Mouse (Mus musculus) MEL (cell line): Measurements from ENCODE around the gene 2010300C02Rik. TPM values are rescaled to one million over a fixed set of nuclear protein-coding genes. Genes with fewer than 3 reads are reported as not detected.
A peak's percentile ranks its signal among the peaks of the same experiment; 100 is the strongest.

Experiments
- DNase-seq: peaks from one replicate; pipeline ENCODE4 v3.0.0; 2011; ENCODE audit warnings: low read depth, low spot score
- H3K27ac ChIP-seq: 2 replicates; pipeline ENCODE4 v1.5.1; 2012; ENCODE audit warnings: low read depth, mild to moderate bottlenecking, control low read depth, low read length, moderate library complexity; ENCODE audit not compliant: control insufficient read depth
- H3K27me3 ChIP-seq, 2 experiments: fragments of 150-350 bp in 1 of 2; sonication (generic) in 1 of 2; 2 replicates each; pipeline ENCODE4 v1.6.1; 2012; ENCODE audit warnings: low read length in 2 of 2, mild to moderate bottlenecking in 2 of 2, improper control_type of control experiment in 1 of 2, moderate library complexity in 1 of 2; ENCODE audit not compliant: insufficient read depth in 2 of 2, control insufficient read depth in 1 of 2
- H3K36me3 ChIP-seq, 2 experiments: 2 replicates each; pipeline ENCODE4 v1.6.1; 2012 to 2014; ENCODE audit warnings: low read length in 2 of 2, improper control_type of control experiment in 1 of 2, inconsistent platforms in 1 of 2, mild to moderate bottlenecking in 1 of 2; ENCODE audit not compliant: insufficient read depth in 2 of 2, control insufficient read depth in 1 of 2
- H3K4me1 ChIP-seq, 2 experiments: fragments of 150-350 bp in 1 of 2; sonication (generic) in 1 of 2; 2 replicates each; pipeline ENCODE4 v1.6.1; 2012; ENCODE audit warnings: low read length in 2 of 2, improper control_type of control experiment in 1 of 2, mild to moderate bottlenecking in 1 of 2; ENCODE audit not compliant: insufficient read depth in 2 of 2, control insufficient read depth in 1 of 2
- H3K4me3 ChIP-seq, 2 experiments: fragments of 150-350 bp in 1 of 2; sonication (generic) in 1 of 2; 2 replicates each; pipeline ENCODE4 v1.5.1; 2012; ENCODE audit warnings: low read depth in 2 of 2, low read length in 2 of 2, mild to moderate bottlenecking in 2 of 2, moderate library complexity in 2 of 2, control low read depth in 1 of 2, improper control_type of control experiment in 1 of 2; ENCODE audit not compliant: control insufficient read depth in 1 of 2, insufficient read depth in 1 of 2
- H3K79me2 ChIP-seq: 2 replicates; pipeline ENCODE4 v1.6.1; 2012; ENCODE audit warnings: mild to moderate bottlenecking, low read length, moderate library complexity; ENCODE audit not compliant: control insufficient read depth, poor library complexity, insufficient read depth
- H3K9ac ChIP-seq: 2 replicates; pipeline ENCODE4 v1.6.1; 2012; ENCODE audit warnings: low read depth, mild to moderate bottlenecking, control low read depth, low read length, moderate library complexity; ENCODE audit not compliant: control insufficient read depth, poor library complexity, severe bottlenecking
- H3K9me3 ChIP-seq: fragments of 150-350 bp; sonication (generic); replicated peaks from 2 replicates; pipeline ENCODE4 v1.6.1; 2012; ENCODE audit warnings: mild to moderate bottlenecking, low read length, improper control_type of control experiment, moderate library complexity; ENCODE audit not compliant: insufficient read depth
- BHLHE40 ChIP-seq: IDR thresholded peaks from 2 replicates; pipeline ENCODE4 v1.6.1; 2012; ENCODE audit warnings: low read depth, mild to moderate bottlenecking, inconsistent platforms, low read length, improper control_type of control experiment, borderline replicate concordance
- CHD2 ChIP-seq: IDR thresholded peaks from 2 replicates; pipeline ENCODE4 v1.6.1; 2011; ENCODE audit warnings: low read length, improper control_type of control experiment
- CTCF ChIP-seq, 3 experiments: IDR thresholded peaks in 2 of 3; conservative IDR thresholded peaks in 1 of 3; 2 replicates each; pipeline ENCODE4 v1.5.1; 2011 to 2012; ENCODE audit warnings: low read length in 3 of 3, low read depth in 2 of 3, mild to moderate bottlenecking in 2 of 3, improper control_type of control experiment in 1 of 3, inconsistent platforms in 1 of 3, mixed read lengths in 1 of 3, moderate library complexity in 1 of 3; ENCODE audit not compliant: control insufficient read depth in 1 of 3, insufficient read depth in 1 of 3, poor library complexity in 1 of 3, severe bottlenecking in 1 of 3
- E2F4 ChIP-seq: IDR thresholded peaks from 2 replicates; pipeline ENCODE4 v1.6.1; 2011; ENCODE audit warnings: low read depth, low read length, improper control_type of control experiment, borderline replicate concordance
- ELF1 ChIP-seq: IDR thresholded peaks from 2 replicates; pipeline ENCODE4 v1.6.1; 2014; ENCODE audit warnings: low read depth, mild to moderate bottlenecking, inconsistent platforms, low read length, improper control_type of control experiment, moderate library complexity
- EP300 ChIP-seq, 2 experiments: IDR thresholded peaks; 2 replicates each; pipeline ENCODE4 v1.6.1; 2011; ENCODE audit warnings: improper control_type of control experiment in 2 of 2, low read length in 2 of 2, low read depth in 1 of 2, mild to moderate bottlenecking in 1 of 2
- ETS1 ChIP-seq: IDR thresholded peaks from 2 replicates; pipeline ENCODE4 v1.6.1; 2012; ENCODE audit warnings: low read depth, mild to moderate bottlenecking, inconsistent platforms, low read length, improper control_type of control experiment, moderate library complexity
- GABPA ChIP-seq: IDR thresholded peaks from 2 replicates; pipeline ENCODE4 v1.6.1; 2012; ENCODE audit warnings: low read depth, mild to moderate bottlenecking, inconsistent platforms, low read length, improper control_type of control experiment, moderate library complexity
- GATA1 ChIP-seq: IDR thresholded peaks from 2 replicates; pipeline ENCODE4 v1.6.1; 2011; ENCODE audit warnings: low read depth, low read length, improper control_type of control experiment
- HCFC1 ChIP-seq: IDR thresholded peaks from 2 replicates; pipeline ENCODE4 v1.6.1; 2012; ENCODE audit warnings: low read depth, mild to moderate bottlenecking, inconsistent platforms, low read length, improper control_type of control experiment, moderate library complexity
- JUND ChIP-seq: IDR thresholded peaks from 2 replicates; pipeline ENCODE4 v1.6.1; 2011; ENCODE audit warnings: low read depth, mild to moderate bottlenecking, improper control_type of control experiment, low read length
- KAT2A ChIP-seq: conservative IDR thresholded peaks from 2 replicates; pipeline ENCODE4 v1.6.1; 2012; ENCODE audit warnings: low read depth, low read length, improper control_type of control experiment, inconsistent platforms
- MAFK ChIP-seq: IDR thresholded peaks from 2 replicates; pipeline ENCODE4 v1.6.1; 2011; ENCODE audit warnings: low read depth, mild to moderate bottlenecking, low read length, improper control_type of control experiment, borderline replicate concordance
- MAX ChIP-seq: IDR thresholded peaks from 2 replicates; pipeline ENCODE4 v1.6.1; 2011; ENCODE audit warnings: low read length, improper control_type of control experiment
- MAZ ChIP-seq: IDR thresholded peaks from 2 replicates; pipeline ENCODE4 v1.6.1; 2012; ENCODE audit warnings: low read depth, mild to moderate bottlenecking, inconsistent platforms, low read length, improper control_type of control experiment
- MEF2A ChIP-seq: IDR thresholded peaks from 2 replicates; pipeline ENCODE4 v1.6.1; 2014; ENCODE audit warnings: low read depth, mild to moderate bottlenecking, inconsistent platforms, low read length, improper control_type of control experiment; ENCODE audit not compliant: poor library complexity, insufficient replicate concordance, severe bottlenecking; ENCODE audit errors: extremely low read depth
- MXI1 ChIP-seq: IDR thresholded peaks from 2 replicates; pipeline ENCODE4 v1.6.1; 2011; ENCODE audit warnings: mild to moderate bottlenecking, low read depth, low read length, improper control_type of control experiment
- MYB ChIP-seq: IDR thresholded peaks from 2 replicates; pipeline ENCODE4 v1.6.1; 2011; ENCODE audit warnings: mild to moderate bottlenecking, low read depth, low read length, improper control_type of control experiment
- MYC ChIP-seq: IDR thresholded peaks from 2 replicates; pipeline ENCODE4 v1.6.1; 2011; ENCODE audit warnings: low read depth, mild to moderate bottlenecking, low read length, improper control_type of control experiment, moderate library complexity
- NELFE ChIP-seq: IDR thresholded peaks from 2 replicates; pipeline ENCODE4 v1.6.1; 2011; ENCODE audit warnings: low read depth, low read length, improper control_type of control experiment
- NRF1 ChIP-seq: IDR thresholded peaks from 2 replicates; pipeline ENCODE4 v1.6.1; 2014; ENCODE audit warnings: low read depth, mild to moderate bottlenecking, inconsistent platforms, low read length, improper control_type of control experiment, moderate library complexity; ENCODE audit not compliant: poor library complexity, insufficient read depth, severe bottlenecking
- POLR2A ChIP-seq, 2 experiments: IDR thresholded peaks; 2 replicates each; pipeline ENCODE4 v1.6.1; 2011 to 2012; ENCODE audit warnings: low read length in 2 of 2, mild to moderate bottlenecking in 2 of 2, control low read depth in 1 of 2, improper control_type of control experiment in 1 of 2, low read depth in 1 of 2, moderate library complexity in 1 of 2; ENCODE audit not compliant: control insufficient read depth in 1 of 2, insufficient read depth in 1 of 2, poor library complexity in 1 of 2
- POLR2AphosphoS5 ChIP-seq: IDR thresholded peaks from 2 replicates; pipeline ENCODE4 v1.6.1; 2012; ENCODE audit warnings: low read depth, borderline replicate concordance, mild to moderate bottlenecking, inconsistent platforms, low read length, moderate library complexity, mixed read lengths
- RAD21 ChIP-seq: IDR thresholded peaks from 2 replicates; pipeline ENCODE4 v1.6.1; 2011; ENCODE audit warnings: mild to moderate bottlenecking, low read depth, low read length, improper control_type of control experiment
- RCOR1 ChIP-seq: IDR thresholded peaks from 2 replicates; pipeline ENCODE4 v1.6.1; 2012; ENCODE audit warnings: low read depth, mild to moderate bottlenecking, inconsistent platforms, low read length, improper control_type of control experiment
- SIN3A ChIP-seq: IDR thresholded peaks from 2 replicates; pipeline ENCODE4 v1.6.1; 2012; ENCODE audit warnings: low read length, improper control_type of control experiment, inconsistent platforms
- SMC3 ChIP-seq: IDR thresholded peaks from 2 replicates; pipeline ENCODE4 v1.6.1; 2011; ENCODE audit warnings: low read depth, low read length, improper control_type of control experiment
- TAL1 ChIP-seq: IDR thresholded peaks from 2 replicates; pipeline ENCODE4 v1.6.1; 2012; ENCODE audit warnings: mild to moderate bottlenecking, inconsistent platforms, low read length, moderate library complexity, mixed read lengths
- TBP ChIP-seq: IDR thresholded peaks from 2 replicates; pipeline ENCODE4 v1.8.0; 2011; ENCODE audit warnings: low read depth, low read length, improper control_type of control experiment
- UBTF ChIP-seq: IDR thresholded peaks from 2 replicates; pipeline ENCODE4 v1.6.1; 2012; ENCODE audit warnings: low read depth, mild to moderate bottlenecking, inconsistent platforms, low read length, improper control_type of control experiment, moderate library complexity, borderline replicate concordance; ENCODE audit not compliant: insufficient read depth
- USF1 ChIP-seq: IDR thresholded peaks from 2 replicates; pipeline ENCODE4 v1.6.1; 2014; ENCODE audit warnings: low read depth, mild to moderate bottlenecking, inconsistent platforms, low read length, improper control_type of control experiment, moderate library complexity
- USF2 ChIP-seq, 2 experiments: IDR thresholded peaks; 2 replicates each; pipeline ENCODE4 v1.6.1; 2011 to 2012; ENCODE audit warnings: improper control_type of control experiment in 2 of 2, low read length in 2 of 2, borderline replicate concordance in 1 of 2, inconsistent platforms in 1 of 2, low read depth in 1 of 2, mild to moderate bottlenecking in 1 of 2; ENCODE audit not compliant: insufficient read depth in 1 of 2
- ZC3H11A ChIP-seq: IDR thresholded peaks from 2 replicates; pipeline ENCODE4 v1.6.1; 2012; ENCODE audit warnings: low read depth, mild to moderate bottlenecking, inconsistent platforms, low read length, improper control_type of control experiment
- ZKSCAN1 ChIP-seq: IDR thresholded peaks from 2 replicates; pipeline ENCODE4 v1.6.1; 2012; ENCODE audit warnings: low read depth, mild to moderate bottlenecking, inconsistent platforms, low read length, improper control_type of control experiment, moderate library complexity
- ZMIZ1 ChIP-seq: IDR thresholded peaks from 2 replicates; pipeline ENCODE4 v1.6.1; 2012; ENCODE audit warnings: low read depth, mild to moderate bottlenecking, inconsistent platforms, low read length, improper control_type of control experiment, moderate library complexity
- polyA plus RNA-seq, 2 experiments: library from polyadenylated mRNA; stranded (reverse) in 1 of 2; unstranded in 1 of 2; fragments of >175 nt in 1 of 2; fragments of >200 nt in 1 of 2; gene quantifications; 2 replicates each; pipeline versions ENCODE4 v1.2.1 to v1.2.4; 2012; ENCODE audit warnings: low replicate concordance in 2 of 2, low read depth in 1 of 2; ENCODE audit not compliant: insufficient read length in 2 of 2, insufficient read depth in 1 of 2, missing spikeins in 1 of 2
- total RNA-seq: library from RNA; depleted of rRNA; stranded (reverse); fragments of 300-350 nt; gene quantifications from 2 replicates; pipeline ENCODE4 v1.2.3, GENCODE M21; 2012

The 2010300C02Rik gene
- total and polyA plus RNA-seq, 3 experiments: not detected

GRCm38 (mm10) chr1:37585809-37586480 is 133.9 kb downstream of the 2010300C02Rik start:
- H3K9me3 ChIP-seq: no peaks in the 10 kb centered on the region
- H3K79me2 ChIP-seq: no peaks in the 10 kb centered on the region
- H3K4me1 ChIP-seq: peaks cover 0 to 3% of the 10 kb centered on the region in 2 experiments; a peak in 1 of 4 replicates
- peaks cover 2% of the 10 kb centered on the region in 2 experiments; a peak in 3 of 4 replicates for H3K27me3 ChIP-seq
- peaks cover 0 to 2% of the 10 kb centered on the region in 2 experiments; a peak in 1 of 4 replicates for H3K36me3 ChIP-seq
- peak; percentile 85 for DNase-seq
- H3K4me3 ChIP-seq: peak overlapping the region; percentile 26 to 27
- H3K9ac ChIP-seq: peak overlapping the region; percentile 27
- peak overlapping the region; percentile 5; the same call in 1 of the 2 replicates for H3K27ac ChIP-seq
- no peak for TF ChIP-seq POLR2AphosphoS5
- TF ChIP-seq ELF1: 0 out of 2 replicates have a peak, but pooled peaks have one; percentile 34
- peak; percentile 42; the same call in 1 of the 2 replicates for TF ChIP-seq MXI1
- peak; percentile 96 for TF ChIP-seq ETS1
- 0 out of 2 replicates have a peak, but pooled peaks have one; percentile 33 for TF ChIP-seq GATA1
- TF ChIP-seq HCFC1: no peak
- TF ChIP-seq RCOR1: no peak
- TF ChIP-seq ZC3H11A: no peak
- no peak for TF ChIP-seq CHD2
- TF ChIP-seq EP300 (IDR thresholded peaks at IDR 0.05; ENCODE audit: low read depth in 1 of 2, low read length in 2 of 2): peak; percentile 61 to 87
- no peak for TF ChIP-seq MAFK
- peak; percentile 82 for TF ChIP-seq USF1
- no peak for TF ChIP-seq JUND
- no peak for TF ChIP-seq RAD21
- TF ChIP-seq USF2 (IDR thresholded peaks at IDR 0.05; ENCODE audit: borderline replicate concordance in 1 of 2, insufficient read depth in 1 of 2, low read depth in 1 of 2, low read length in 2 of 2): no peak
- TF ChIP-seq E2F4: no peak
- no peak for TF ChIP-seq MEF2A
- 0 out of 2 replicates have a peak, but pooled peaks have one; percentile 30 for TF ChIP-seq MAX
- no peak for TF ChIP-seq ZKSCAN1
- TF ChIP-seq BHLHE40: peak; percentile 33; the same call in 1 of the 2 replicates
- TF ChIP-seq MYB: no peak
- TF ChIP-seq CTCF (IDR thresholded peaks at IDR 0.05 in 2 of 3, conservative IDR thresholded peaks at IDR 0.05 in 1 of 3; ENCODE audit: control insufficient read depth in 1 of 3, insufficient read depth in 1 of 3, low read depth in 2 of 3, low read length in 3 of 3, poor library complexity in 1 of 3, severe bottlenecking in 1 of 3): no peak
- TF ChIP-seq KAT2A: no peak
- TF ChIP-seq SMC3: 0 out of 2 replicates have a peak, but pooled peaks have one; percentile 4
- TF ChIP-seq UBTF: no peak
- TF ChIP-seq POLR2A (IDR thresholded peaks at IDR 0.05; ENCODE audit: control insufficient read depth in 1 of 2, insufficient read depth in 1 of 2, low read depth in 1 of 2, low read length in 2 of 2, poor library complexity in 1 of 2): no peak
- no peak for TF ChIP-seq MAZ
- TF ChIP-seq GABPA: no peak
- 0 out of 2 replicates have a peak, but pooled peaks have one; percentile 19 for TF ChIP-seq MYC
- TF ChIP-seq NRF1: no peak
- TF ChIP-seq ZMIZ1: no peak
- no peak for TF ChIP-seq TBP
- TF ChIP-seq SIN3A: peak; percentile 36; the same call in 1 of the 2 replicates
- TF ChIP-seq NELFE: no peak
- TF ChIP-seq TAL1: peak; percentile 9; the same call in 1 of the 2 replicates
